Mouse (Mus musculus): ENCODE data around the gene Olfr491. TPM values are rescaled to one million over a fixed set of nuclear protein-coding genes. Genes with fewer than 3 reads are reported as not detected.

Gene Olfr491
- polyA plus RNA-seq (2021): not detected

DNA sequence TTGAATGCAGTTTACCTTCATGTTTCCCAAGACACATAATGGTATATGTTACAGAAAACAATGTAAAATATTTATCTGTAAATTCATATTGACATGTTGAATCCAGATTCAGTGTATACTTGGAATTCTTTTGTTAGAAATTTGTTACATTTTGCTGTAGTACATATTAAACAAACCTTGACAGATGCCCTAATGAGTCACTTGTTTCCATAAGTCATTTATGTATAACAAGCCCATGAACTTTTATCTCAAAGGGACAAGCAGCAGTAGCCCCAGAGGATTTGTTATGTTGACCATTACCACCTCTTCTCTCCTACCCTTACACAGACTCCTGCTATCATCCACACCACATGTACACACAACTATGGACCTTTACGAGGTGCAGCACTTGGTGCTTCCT is at the start of gene Olfr491:
Olfr491 (plus strand) TSS at position 301 of the 400 bp plus-strand sequence.
- no peak for ATAC-seq
- in situ Hi-C loops (cut with MboI; ENCODE audit: low pct_unique_long_range_greater_than_20kb): no loop called here
- ChIA-PET POLR2A (no interaction called here), CTCF (no interaction called here)
- no peaks in the 10 kb centered on the region for H3K27me3 ChIP-seq
- no peak for DNase-seq (ENCODE audit: low read depth, low spot score)
- no peak for TF ChIP-seq CTCF (IDR thresholded peaks at IDR 0.05)

DNA sequence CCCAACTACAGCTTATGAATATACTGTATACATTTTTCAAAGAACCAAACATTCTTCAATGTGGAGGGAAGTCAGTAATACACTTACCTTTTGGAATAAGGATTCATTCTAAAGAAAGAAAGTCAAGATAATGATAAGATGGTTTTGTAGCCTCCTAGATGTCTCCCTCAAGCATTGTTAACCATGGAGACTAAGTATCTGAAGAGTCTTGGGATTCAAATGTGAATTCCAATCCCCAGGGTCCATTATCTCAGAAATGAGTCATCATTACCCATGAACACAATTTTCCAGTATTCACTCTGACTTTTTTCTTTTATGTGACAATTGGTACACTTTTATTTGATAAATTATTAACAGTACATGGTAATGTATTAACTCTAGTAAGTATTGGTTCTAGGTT is 24.4 kb upstream of the Olfr491 start, which contains the start of gene Olfr490:
Olfr490 (minus strand) TSS at position 101 of the 400 bp plus-strand sequence.
- no peaks in the 10 kb centered on the region for H3K27me3 ChIP-seq
- ChIA-PET CTCF (no interaction called here), POLR2A (no interaction called here)
- in situ Hi-C loops (cut with MboI; ENCODE audit: low pct_unique_long_range_greater_than_20kb): no loop called here
- no peak for TF ChIP-seq CTCF (IDR thresholded peaks at IDR 0.05)
- ATAC-seq (no peak), DNase-seq (ENCODE audit: low read depth, low spot score) (no peak)

DNA sequence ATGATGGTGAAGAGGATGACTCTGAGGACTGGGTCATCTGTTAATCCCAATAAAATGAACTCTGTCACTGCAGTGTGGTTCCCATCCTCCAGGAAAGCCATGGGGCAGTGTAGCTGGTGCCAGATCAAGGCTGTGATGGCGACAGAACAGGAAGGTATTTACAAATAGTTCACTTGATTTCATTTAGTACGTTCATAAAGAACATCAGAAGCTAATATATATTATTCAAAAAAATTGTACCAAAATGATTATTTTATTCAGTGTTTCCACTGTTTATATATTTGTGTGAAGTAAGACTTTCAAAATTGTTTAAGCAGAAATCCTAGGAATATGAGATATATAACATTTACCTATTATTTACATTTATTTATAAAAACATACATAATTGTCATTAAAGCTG is 10.3 kb downstream of the Olfr491 start, which contains the start of gene Olfr492:
Olfr492 (minus strand) TSS at position 101 of the 400 bp plus-strand sequence.
- in situ Hi-C loops (cut with MboI; ENCODE audit: low pct_unique_long_range_greater_than_20kb): no loop called here
- TF ChIP-seq CTCF (IDR thresholded peaks at IDR 0.05): no peak
- POLR2A ChIA-PET: no interaction called here
- no peak for DNase-seq (ENCODE audit: low read depth, low spot score)
- no peak for ATAC-seq
- CTCF ChIA-PET: no interaction called here
- H3K27me3 ChIP-seq: no peaks in the 10 kb centered on the region

DNA sequence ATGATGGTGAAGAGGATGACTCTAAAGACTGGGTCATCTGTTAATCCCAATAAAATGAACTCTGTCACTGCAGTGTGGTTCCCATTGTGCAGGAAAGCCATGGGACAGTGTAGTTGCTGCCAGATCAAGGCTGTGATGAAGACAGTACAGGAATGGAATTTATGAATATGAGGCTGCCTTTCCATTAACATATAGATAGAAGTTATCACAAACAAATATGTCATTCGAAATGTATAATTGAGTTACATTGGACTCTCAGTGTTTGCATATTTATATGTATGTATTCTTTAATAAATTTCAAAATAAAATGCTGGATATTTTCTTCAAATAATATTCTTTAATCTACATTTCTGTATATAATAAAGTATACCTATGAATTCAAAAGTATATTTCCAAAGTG is 33.6 kb downstream of the Olfr491 start, which contains the start of gene Olfr493:
Olfr493 (minus strand) TSS at position 101 of the 400 bp plus-strand sequence.
- DNase-seq (ENCODE audit: low read depth, low spot score): no peak
- POLR2A ChIA-PET: no interaction called here
- in situ Hi-C loops (cut with MboI; ENCODE audit: low pct_unique_long_range_greater_than_20kb): no loop called here
- CTCF ChIA-PET: no interaction called here
- no peaks in the 10 kb centered on the region for H3K27me3 ChIP-seq
- ATAC-seq: no peak
- TF ChIP-seq CTCF (IDR thresholded peaks at IDR 0.05): no peak

DNA sequence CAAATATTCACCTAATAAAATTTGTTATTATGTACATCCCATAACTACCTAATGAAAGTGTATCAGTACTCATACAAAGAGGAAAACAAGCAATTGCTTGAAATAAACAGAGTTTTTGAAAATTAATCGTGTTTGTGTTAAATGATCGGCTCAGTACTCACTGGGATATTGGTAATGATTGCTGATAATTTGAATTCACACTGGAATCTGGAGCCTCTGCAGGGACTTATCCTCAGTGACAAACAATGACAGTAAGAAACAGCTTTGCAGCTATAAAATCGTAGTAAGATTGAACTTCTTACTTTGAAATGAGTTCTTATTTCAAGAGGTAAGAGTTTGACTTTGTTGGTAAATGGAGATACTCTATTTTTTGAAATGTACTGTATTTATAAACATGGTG is 51.8 kb downstream of the Olfr491 start, which contains the start of gene Olfr494:
Olfr494 (plus strand) TSS at position 301 of the 400 bp plus-strand sequence.
- CTCF ChIA-PET: no interaction called here
- POLR2A ChIA-PET: no interaction called here
- ATAC-seq (no peak), DNase-seq (ENCODE audit: low read depth, low spot score) (no peak)
- in situ Hi-C loops (cut with MboI; ENCODE audit: low pct_unique_long_range_greater_than_20kb): no loop called here
- TF ChIP-seq CTCF (IDR thresholded peaks at IDR 0.05): no peak
- no peaks in the 10 kb centered on the region for H3K27me3 ChIP-seq

Other genes starting within 250 kb of the Olfr491 start
- not detected for gene Olfr480, start 246.1 kb upstream of the Olfr491 start, polyA plus RNA-seq (2021)
- not detected for gene Olfr481, start 233.6 kb upstream of the Olfr491 start, polyA plus RNA-seq (2021)
- 9.6 TPM for gene Olfr482, start 215.9 kb upstream of the Olfr491 start, polyA plus RNA-seq (2021)
- gene Olfr483, start 212.6 kb upstream of the Olfr491 start, polyA plus RNA-seq (2021): not detected
- not detected for gene Olfr484, start 186.0 kb upstream of the Olfr491 start, polyA plus RNA-seq (2021)
- not detected for gene Olfr485, start 153.6 kb upstream of the Olfr491 start, polyA plus RNA-seq (2021)
- not detected for gene Olfr486, start 140.7 kb upstream of the Olfr491 start, polyA plus RNA-seq (2021)
- not detected for gene Olfr487, start 98.8 kb upstream of the Olfr491 start, polyA plus RNA-seq (2021)
- gene Olfr488, start 55.1 kb upstream of the Olfr491 start, polyA plus RNA-seq (2021): not detected
- not detected for gene Olfr490, start 24.5 kb upstream of the Olfr491 start, polyA plus RNA-seq (2021)
- not detected for gene Olfr492, start 10.2 kb downstream of the Olfr491 start, polyA plus RNA-seq (2021)
- not detected for gene Olfr493, start 33.5 kb downstream of the Olfr491 start, polyA plus RNA-seq (2021)
- not detected for gene Olfr494, start 51.9 kb downstream of the Olfr491 start, polyA plus RNA-seq (2021)
- not detected for gene Olfr495, start 79.7 kb downstream of the Olfr491 start, polyA plus RNA-seq (2021)
- gene Olfr497, start 107.0 kb downstream of the Olfr491 start, polyA plus RNA-seq (2021): not detected
- gene Olfr498, start 151.9 kb downstream of the Olfr491 start, polyA plus RNA-seq (2021): not detected
- gene Olfr502, start 211.6 kb downstream of the Olfr491 start, polyA plus RNA-seq (2021): not detected
- gene Olfr503, start 231.1 kb downstream of the Olfr491 start, polyA plus RNA-seq (2021): not detected